Mouse (Mus musculus): ENCODE data around the gene Dus2.

GRCm38 (mm10) chr8:106043055-106043454 lies 51.9 kb downstream of the Dus2 start:
- TF ChIP-seq USF1 (IDR thresholded peaks at IDR 0.05; ENCODE audit: low read depth) = no peak
- TF ChIP-seq MYOG (IDR thresholded peaks at IDR 0.05; ENCODE audit: control insufficient read depth, extremely low read depth, insufficient read length) = no peak
- no peak for TF ChIP-seq CTCF (IDR thresholded peaks at IDR 0.05; ENCODE audit: control insufficient read depth, insufficient read depth, insufficient read length)
- TF ChIP-seq FOSL1 (IDR thresholded peaks at IDR 0.05; ENCODE audit: insufficient read depth, low read length, poor library complexity, severe bottlenecking) = no peak
- no peak for TF ChIP-seq MAX (IDR thresholded peaks at IDR 0.05)
- TF ChIP-seq MYOD1 (IDR thresholded peaks at IDR 0.05; ENCODE audit: control insufficient read depth, insufficient read length, low read depth) = no peak

Data from C2C12 (cell line).